Mouse (Mus musculus) kidney, embryonic 16.5 days (tissue): ENCODE results near the gene Poln. TPM values are rescaled to one million over a fixed set of nuclear protein-coding genes. Genes with fewer than 3 reads are reported as not detected.
A peak's percentile ranks its signal among the peaks of the same experiment; 100 is the strongest.

Experiments
- ATAC-seq: fragments of 200-750 bp; cut with Nextera tagmentation; 2 replicates; pipeline ENCODE4 v1.8.0; 2017; ENCODE audit warnings: moderate TSS enrichment; ENCODE audit not compliant: low FRiP score, low TSS enrichment
- H3K27ac ChIP-seq: fragments of 300-500 bp; sonication (generic); 2 replicates; pipeline ENCODE4 v1.5.1; 2014; ENCODE audit warnings: low read length
- H3K27me3 ChIP-seq: fragments of 300-500 bp; sonication (generic); 2 replicates; pipeline ENCODE4 v1.6.1; 2014; ENCODE audit warnings: low read length, control low read depth, mixed read lengths; ENCODE audit not compliant: insufficient read depth
- H3K36me3 ChIP-seq: fragments of 300-500 bp; sonication (generic); 2 replicates; pipeline ENCODE4 v1.6.1; 2014; ENCODE audit warnings: low read length, control low read depth, mixed read lengths; ENCODE audit not compliant: insufficient read depth
- H3K4me1 ChIP-seq: fragments of 300-500 bp; sonication (generic); 2 replicates; pipeline ENCODE4 v1.6.1; 2014; ENCODE audit warnings: low read length, control low read depth, mixed read lengths; ENCODE audit not compliant: insufficient read depth
- H3K4me2 ChIP-seq: fragments of 300-500 bp; sonication (generic); replicated peaks from 2 replicates; pipeline ENCODE4 v1.6.1; 2014; ENCODE audit warnings: low read depth, low read length
- H3K4me3 ChIP-seq: fragments of 300-500 bp; sonication (generic); 2 replicates; pipeline ENCODE4 v1.5.1; 2014; ENCODE audit warnings: mild to moderate bottlenecking, low read length
- H3K9ac ChIP-seq: fragments of 300-500 bp; sonication (generic); replicated peaks from 2 replicates; pipeline ENCODE4 v1.6.1; 2014; ENCODE audit warnings: low read length
- H3K9me3 ChIP-seq: fragments of 300-500 bp; sonication (generic); 2 replicates; pipeline ENCODE4 v1.6.1; 2016; ENCODE audit warnings: low read length, control low read depth
- WGBS: fragments of 180-500 bp; shearing (Covaris S2); extraction: QIAGEN DNeasy Blood & Tissue Kit; methylation state at CpG from one replicate; pipeline ENCODE4 v1.1.7; 2014; 5-methylcytosine and 5-hydroxymethylcytosine counted together
- polyA plus RNA-seq: library from polyadenylated mRNA; unstranded; fragments of >200 nt; fragmentation: Nextera tagmentation; extraction: Ambion mirVana; gene quantifications from 2 replicates; pipeline ENCODE4 v1.2.1, GENCODE M21; 2015

Poln gene
- polyA plus RNA-seq = 0.45 and 1.2 TPM in 2 replicates

DNA sequence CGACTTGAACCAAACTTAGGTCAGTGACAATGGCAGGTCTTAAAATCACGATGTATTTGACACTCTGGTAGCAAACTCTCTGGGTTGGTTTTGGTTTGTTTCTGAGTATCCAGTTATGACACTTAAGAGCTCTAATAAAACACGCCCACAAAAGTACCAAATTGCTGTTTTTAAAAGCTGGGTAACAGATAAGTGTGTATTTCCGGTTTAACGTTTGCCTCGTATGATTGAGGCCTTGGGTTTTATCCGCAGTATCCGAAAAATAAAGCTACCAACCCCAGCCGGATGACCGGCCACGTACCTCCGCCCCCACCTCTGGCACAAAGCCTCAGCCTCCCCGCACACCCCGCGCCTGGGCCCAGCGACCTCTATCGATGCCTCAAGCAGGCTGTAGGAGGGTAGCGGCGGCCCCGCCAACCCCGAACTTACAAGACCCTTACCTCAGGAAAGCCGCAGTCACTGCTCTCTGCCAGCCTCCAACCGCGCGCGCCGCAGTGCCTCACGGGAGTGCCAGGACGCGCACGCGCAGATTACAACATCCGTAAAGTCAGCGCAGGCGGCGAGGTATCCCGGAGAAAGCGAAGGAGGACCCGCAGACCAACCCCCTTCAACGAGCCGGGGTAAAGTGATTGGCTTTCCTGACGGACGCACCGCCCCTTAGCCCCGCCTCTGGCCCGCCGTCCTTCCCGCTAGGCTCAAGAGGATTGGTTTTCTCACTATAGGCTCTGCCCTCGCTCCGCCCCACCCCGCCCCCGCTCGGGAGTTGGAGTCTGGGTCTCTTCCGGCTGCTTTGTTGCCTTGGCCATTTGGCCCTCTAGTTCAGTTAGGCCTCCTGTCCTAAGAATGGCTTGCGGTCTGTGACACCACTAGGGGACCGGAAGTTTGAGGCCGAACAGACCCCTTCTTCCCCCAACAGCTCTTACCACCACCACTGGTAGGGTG is at the start of gene Poln, which contains the start of gene Haus3:
Gene Poln, minus strand, starts transcription at position 499 of the 942 bp plus-strand sequence.
Gene Haus3, minus strand, starts transcription at position 578 of the 942 bp plus-strand sequence.
- H3K4me3 ChIP-seq = peak within 1 kb of the TSS; percentile 90
- ATAC-seq = peak; percentile 100
- H3K9me3 ChIP-seq = no peaks in the 10 kb centered on the region
- H3K27ac ChIP-seq = peak within 1 kb of the TSS; percentile 98
- peak within 1 kb of the TSS; percentile 70 for H3K4me2 ChIP-seq
- no peaks in the 10 kb centered on the region for H3K27me3 ChIP-seq
- peak within 1 kb of the TSS; percentile 92 for H3K9ac ChIP-seq
- peaks cover 9% of the 10 kb centered on the region for H3K36me3 ChIP-seq
- under 1% methylated on average over 57 of the region's 57 CpGs for WGBS
- peaks cover 29% of the 10 kb centered on the region for H3K4me1 ChIP-seq

DNA sequence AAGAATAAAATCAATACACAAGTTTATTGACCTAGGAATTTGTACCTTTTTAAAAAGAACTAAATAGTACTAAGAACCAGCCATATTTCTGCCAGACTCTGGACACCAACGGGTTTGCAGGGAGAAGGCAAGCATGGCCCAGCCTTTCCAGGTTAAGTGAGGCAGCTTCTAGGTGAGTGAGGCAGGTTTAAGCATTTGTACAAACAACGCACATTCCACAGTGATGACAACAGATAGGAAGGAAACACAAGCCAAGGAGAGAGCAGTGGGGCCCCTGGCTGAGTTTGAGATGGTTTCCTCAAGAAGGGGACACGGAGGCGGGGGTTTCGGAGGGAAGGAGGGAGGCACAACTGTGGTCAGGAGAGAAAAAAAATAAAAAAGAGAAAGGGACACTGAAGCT is 49.4 kb upstream of the Poln start:
- H3K9me3 ChIP-seq = no peaks in the 10 kb centered on the region
- no peaks in the 10 kb centered on the region for H3K36me3 ChIP-seq
- peaks cover 1% of the 10 kb centered on the region; the same call in 1 of the 2 replicates for H3K4me1 ChIP-seq
- H3K27ac ChIP-seq = no peak overlapping the region
- no peak overlapping the region for H3K4me2 ChIP-seq
- ATAC-seq = no peak
- no peaks in the 10 kb centered on the region for H3K27me3 ChIP-seq
- 62% methylated on average over 5 of the region's 5 CpGs for WGBS
- no peak overlapping the region for H3K4me3 ChIP-seq
- no peak overlapping the region for H3K9ac ChIP-seq

GRCm38 (mm10) chr5:34217756-34218155 is 48.5 kb upstream of the Poln start:
- 67% methylated on average over 9 of the region's 9 CpGs for whole genome bisulfite sequencing
- Histone ChIP-seq H3K27me3 (no peaks in the 10 kb centered on the region), H3K27ac (no peak overlapping the region), H3K9ac (no peak overlapping the region), H3K4me2 (no peak overlapping the region), H3K4me3 (no peak overlapping the region), H3K4me1 (peaks cover 4% of the 10 kb centered on the region; the same call in 1 of the 2 replicates), H3K9me3 (no peaks in the 10 kb centered on the region), H3K36me3 (no peaks in the 10 kb centered on the region)
- ATAC-seq = no peak

DNA sequence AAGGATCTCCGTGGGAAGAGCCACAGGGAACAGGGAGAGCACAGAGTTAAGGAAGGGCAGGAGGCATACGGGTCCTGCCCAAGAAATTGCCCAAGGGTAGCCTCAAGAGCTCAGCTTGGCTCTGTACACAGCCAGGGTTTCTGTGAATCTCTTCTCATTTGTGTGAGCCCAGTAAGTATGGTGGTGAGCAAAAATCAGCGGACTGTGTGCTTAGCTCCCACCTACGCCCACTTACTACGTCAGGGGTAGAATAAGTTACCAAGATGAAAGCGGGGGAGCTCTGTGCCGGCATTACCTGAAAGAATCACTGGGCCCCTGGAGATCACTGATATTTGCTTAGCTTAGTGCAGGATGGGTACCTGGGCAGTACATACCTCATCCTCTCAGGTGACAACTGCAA is 46.8 kb upstream of the Poln start:
- Histone ChIP-seq H3K4me2 (no peak overlapping the region), H3K4me1 (peaks cover 4% of the 10 kb centered on the region; the same call in 1 of the 2 replicates), H3K9ac (no peak overlapping the region), H3K27ac (no peak overlapping the region), H3K36me3 (no peaks in the 10 kb centered on the region), H3K27me3 (no peaks in the 10 kb centered on the region), H3K4me3 (no peak overlapping the region), H3K9me3 (no peaks in the 10 kb centered on the region)
- ATAC-seq = no peak
- WGBS = 75% methylated on average over 7 of the region's 7 CpGs

DNA sequence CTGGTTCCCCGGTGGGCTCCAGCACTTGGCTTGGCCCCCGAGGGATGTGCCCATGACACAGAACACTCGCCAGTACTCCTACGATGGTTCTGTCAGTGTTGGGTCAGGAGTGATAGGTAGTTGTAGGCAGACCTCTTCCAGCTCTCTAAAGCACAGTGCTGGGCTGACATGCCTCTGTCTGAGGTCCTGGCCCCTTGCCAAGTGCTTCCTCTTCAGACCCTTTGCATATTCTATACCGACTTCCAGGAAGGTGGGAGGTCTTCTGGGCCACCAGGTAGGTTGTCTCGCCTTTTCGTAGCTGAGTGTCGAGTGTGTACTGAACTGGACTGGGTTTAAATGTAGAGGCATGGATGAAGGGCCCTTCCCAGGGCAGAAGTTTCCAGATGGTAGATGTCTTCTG is 44.4 kb upstream of the Poln start:
- no peak overlapping the region for H3K4me3 ChIP-seq
- no peaks in the 10 kb centered on the region for H3K36me3 ChIP-seq
- H3K4me1 ChIP-seq = peaks cover 4% of the 10 kb centered on the region; the same call in 1 of the 2 replicates
- 70% methylated on average over 8 of the region's 8 CpGs for WGBS
- no peak overlapping the region for H3K27ac ChIP-seq
- no peak for ATAC-seq
- no peaks in the 10 kb centered on the region for H3K9me3 ChIP-seq
- H3K9ac ChIP-seq = no peak overlapping the region
- H3K27me3 ChIP-seq = no peaks in the 10 kb centered on the region
- H3K4me2 ChIP-seq = no peak overlapping the region

- no peaks in the 10 kb centered on the region for H3K27me3 ChIP-seq
Observed at GRCm38 (mm10) chr5:34210279-34210678, 41.0 kb upstream of the Poln start.

GRCm38 (mm10) chr5:34207503-34207902 is 38.3 kb upstream of the Poln start:
- Histone ChIP-seq H3K4me3 (no peak overlapping the region), H3K4me1 (no peaks in the 10 kb centered on the region), H3K9me3 (no peaks in the 10 kb centered on the region), H3K36me3 (no peaks in the 10 kb centered on the region), H3K27ac (no peak overlapping the region), H3K4me2 (no peak overlapping the region), H3K9ac (no peak overlapping the region), H3K27me3 (no peaks in the 10 kb centered on the region)
- ATAC-seq = no peak
- 53% methylated on average over 3 of the region's 3 CpGs for WGBS

More at GRCm38 (mm10) chr5:34210279-34210678, 41.0 kb upstream of the Poln start:
- peak; percentile 87 for ATAC-seq
- no peaks in the 10 kb centered on the region for H3K9me3 ChIP-seq
- no peak overlapping the region for H3K9ac ChIP-seq
- no peak overlapping the region for H3K27ac ChIP-seq
- H3K4me3 ChIP-seq = no peak overlapping the region
- H3K4me1 ChIP-seq = peaks cover 4% of the 10 kb centered on the region; the same call in 1 of the 2 replicates
- H3K4me2 ChIP-seq = no peak overlapping the region
- no peaks in the 10 kb centered on the region for H3K36me3 ChIP-seq
- WGBS = 0% methylated on average over 1 of the region's 1 CpGs

DNA sequence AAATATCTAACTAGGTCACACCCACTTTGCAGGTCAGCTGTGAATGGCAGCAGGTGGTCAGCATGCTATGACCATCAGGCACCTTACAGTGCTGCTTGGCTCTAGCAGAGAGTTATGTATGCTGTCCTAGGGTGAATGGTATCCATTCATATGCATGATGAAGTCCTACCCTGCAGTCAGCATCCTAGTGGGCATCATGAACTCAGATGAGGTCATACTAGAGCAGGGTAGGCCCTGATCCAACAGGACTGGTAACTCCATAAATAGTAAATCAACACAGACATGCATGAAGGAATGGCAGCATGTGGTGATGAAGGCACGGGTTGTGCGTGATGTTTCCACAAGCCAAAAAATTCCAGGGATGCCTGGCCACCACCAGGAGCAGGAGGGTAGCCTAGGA is 36.5 kb upstream of the Poln start:
- H3K4me3 ChIP-seq = no peak overlapping the region
- no peaks in the 10 kb centered on the region for H3K27me3 ChIP-seq
- 79% methylated on average over 2 of the region's 2 CpGs for WGBS
- ATAC-seq = no peak
- no peak overlapping the region for H3K4me2 ChIP-seq
- H3K36me3 ChIP-seq = no peaks in the 10 kb centered on the region
- H3K9me3 ChIP-seq = no peaks in the 10 kb centered on the region
- no peak overlapping the region for H3K9ac ChIP-seq
- H3K4me1 ChIP-seq = no peaks in the 10 kb centered on the region
- H3K27ac ChIP-seq = no peak overlapping the region

DNA sequence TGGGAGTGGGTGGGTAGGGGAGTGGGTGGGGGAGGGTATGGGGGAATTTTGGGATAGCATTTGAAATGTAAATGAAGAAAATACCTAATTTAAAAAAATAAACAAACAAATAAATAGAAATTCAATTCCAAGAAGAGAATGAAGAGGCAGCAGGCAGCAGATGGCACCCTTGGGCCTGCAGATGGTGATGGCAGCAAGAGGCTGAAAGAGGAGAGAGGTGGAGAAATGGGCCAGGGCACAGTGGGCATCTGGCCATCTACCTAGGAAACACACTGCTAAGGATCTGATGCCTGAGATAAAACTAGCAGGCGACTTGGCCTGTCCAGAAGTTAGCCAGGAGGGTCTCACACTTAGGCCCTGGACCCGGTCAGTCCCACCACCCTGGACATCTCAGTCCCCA is 35.7 kb upstream of the Poln start:
- no peak overlapping the region for H3K27ac ChIP-seq
- H3K9ac ChIP-seq = no peak overlapping the region
- H3K9me3 ChIP-seq = no peaks in the 10 kb centered on the region
- ATAC-seq = no peak
- no peaks in the 10 kb centered on the region for H3K27me3 ChIP-seq
- H3K4me2 ChIP-seq = no peak overlapping the region
- H3K4me3 ChIP-seq = no peak overlapping the region
- 93% methylated on average over 2 of the region's 2 CpGs for WGBS
- H3K36me3 ChIP-seq = no peaks in the 10 kb centered on the region
- no peaks in the 10 kb centered on the region for H3K4me1 ChIP-seq

- H3K27me3 ChIP-seq = no peaks in the 10 kb centered on the region
- no peaks in the 10 kb centered on the region for H3K36me3 ChIP-seq
- H3K9ac ChIP-seq = no peak overlapping the region
- H3K27ac ChIP-seq = no peak overlapping the region
- H3K4me3 ChIP-seq = no peak overlapping the region
- WGBS = 81% methylated on average over 4 of the region's 4 CpGs
- no peak for ATAC-seq
- no peaks in the 10 kb centered on the region for H3K4me1 ChIP-seq
- H3K9me3 ChIP-seq = no peaks in the 10 kb centered on the region
- H3K4me2 ChIP-seq = no peak overlapping the region
Observed at GRCm38 (mm10) chr5:34202006-34202405, 32.8 kb upstream of the Poln start.
